Mouse (Mus musculus): ENCODE measurements around the gene Tead3. TPM values are rescaled to one million over a fixed set of nuclear protein-coding genes. Genes with fewer than 3 reads are reported as not detected.
"Not testable (repeated sequence)": the region's sequence is repeated elsewhere in the genome, so short reads cannot be mapped to it uniquely, and the experiment has no call there.

Gene Tead3
- total and polyA plus RNA-seq, 3 experiments: 12.7 to 21.2 (median 13.7) TPM

DNA sequence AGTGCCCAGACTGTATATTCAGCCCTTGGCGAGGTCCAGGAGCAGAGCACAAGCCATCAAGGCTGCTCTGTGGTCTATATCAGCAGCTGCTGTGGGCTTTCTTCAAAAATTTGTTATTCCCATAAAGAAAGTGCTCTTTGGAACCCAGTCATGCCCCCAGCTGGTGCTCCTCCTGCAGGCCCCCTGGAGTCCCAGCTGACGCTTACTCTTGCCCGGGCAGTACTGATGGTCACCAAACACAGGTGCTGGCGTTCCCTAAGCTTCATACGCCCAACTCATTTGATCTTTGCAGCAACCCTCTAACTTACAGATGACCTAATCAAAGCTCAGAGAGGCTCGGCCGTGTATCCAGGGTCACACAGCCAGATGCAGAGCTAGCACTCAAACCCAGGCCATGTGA lies 13.1 kb downstream of the Tead3 start:
- TF ChIP-seq EP300 (IDR thresholded peaks at IDR 0.05; ENCODE audit: insufficient read depth, low read depth, low read length): no peak
- TF ChIP-seq POLR2A (IDR thresholded peaks at IDR 0.05; ENCODE audit: insufficient read depth, low read depth, low read length): no peak
- TF ChIP-seq CTCF (IDR thresholded peaks at IDR 0.05): no peak
- Histone ChIP-seq H3K79me2 (replicated peaks; ENCODE audit: control insufficient read depth, insufficient read depth, low read length) (no peaks in the 10 kb centered on the region), H3K27ac (no peak overlapping the region), H3K4me3 (no peak overlapping the region), H3K27me3 (ENCODE audit: control insufficient read depth, insufficient read depth, low read length) (no peaks in the 10 kb centered on the region), H3K9ac (ENCODE audit: low read depth, low read length) (no peak overlapping the region), H3K4me1 (ENCODE audit: control insufficient read depth, insufficient read depth, low read length) (0 out of 2 replicates have a peak, but pooled peaks cover 3% of the 10 kb centered on the region), H3K36me3 (ENCODE audit: control insufficient read depth, insufficient read depth, low read length) (no peaks in the 10 kb centered on the region)
- intact Hi-C loops (cut with DNase I): no loop called here
- WGBS: 88% methylated on average over 7 of the region's 7 CpGs
- no peak for DNase-seq

GRCm38 (mm10) chr17:28335267-28335666 lies 15.3 kb downstream of the Tead3 start:
- 76% methylated on average over 10 of the region's 10 CpGs for WGBS
- H3K27ac ChIP-seq: no peak overlapping the region
- no peak overlapping the region for H3K9ac ChIP-seq (ENCODE audit: low read depth, low read length)
- no peaks in the 10 kb centered on the region for H3K27me3 ChIP-seq (ENCODE audit: control insufficient read depth, insufficient read depth, low read length)
- H3K79me2 ChIP-seq (replicated peaks; ENCODE audit: control insufficient read depth, insufficient read depth, low read length): no peaks in the 10 kb centered on the region
- no peaks in the 10 kb centered on the region for H3K36me3 ChIP-seq (ENCODE audit: control insufficient read depth, insufficient read depth, low read length)
- H3K4me1 ChIP-seq (ENCODE audit: control insufficient read depth, insufficient read depth, low read length): no peaks in the 10 kb centered on the region
- DNase-seq: no peak
- intact Hi-C loops (cut with DNase I): no loop called here
- TF ChIP-seq EP300 (IDR thresholded peaks at IDR 0.05; ENCODE audit: insufficient read depth, low read depth, low read length) (no peak), CTCF (IDR thresholded peaks at IDR 0.05) (no peak), POLR2A (IDR thresholded peaks at IDR 0.05; ENCODE audit: insufficient read depth, low read depth, low read length) (no peak)
- H3K4me3 ChIP-seq: no peak overlapping the region

DNA sequence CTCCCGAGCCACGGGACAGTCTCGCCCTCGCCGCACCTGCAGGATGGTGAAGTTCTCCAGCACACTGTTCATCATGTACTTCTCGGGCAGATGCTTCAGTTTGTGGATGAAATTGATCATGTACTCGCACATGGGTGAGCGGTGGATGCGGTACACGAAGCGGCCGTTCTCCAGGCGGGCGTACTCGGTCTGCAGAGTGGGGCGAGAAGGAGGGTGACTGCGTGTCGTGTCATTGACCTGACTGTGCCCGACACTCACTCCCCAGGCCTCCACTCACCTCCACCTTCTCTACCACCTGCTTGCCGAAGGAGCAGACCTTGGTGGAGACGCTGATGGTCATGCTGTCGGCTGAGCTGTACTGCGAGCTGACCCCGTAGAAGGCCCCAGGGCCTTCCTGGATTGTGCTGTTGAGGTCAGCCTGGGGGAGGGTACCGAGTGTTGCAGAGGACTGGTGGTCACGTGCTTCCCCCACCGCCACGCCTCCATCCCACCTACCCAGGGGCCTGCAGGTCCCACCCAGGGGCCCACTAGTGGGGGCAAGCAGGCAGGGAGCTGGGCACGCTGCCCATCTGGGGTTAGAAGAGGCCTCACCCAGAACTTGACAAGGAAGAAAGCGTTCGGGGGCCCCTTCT lies 17.6 kb downstream of the Tead3 start:
- no peak for TF ChIP-seq POLR2A (IDR thresholded peaks at IDR 0.05; ENCODE audit: insufficient read depth, low read depth, low read length)
- no peak for TF ChIP-seq EP300 (IDR thresholded peaks at IDR 0.05; ENCODE audit: insufficient read depth, low read depth, low read length)
- no peak for TF ChIP-seq CTCF (IDR thresholded peaks at IDR 0.05)
- WGBS: 67% methylated on average over 31 of the region's 31 CpGs
- H3K27ac ChIP-seq: no peak overlapping the region
- H3K4me1 ChIP-seq (ENCODE audit: control insufficient read depth, insufficient read depth, low read length): no peaks in the 10 kb centered on the region
- intact Hi-C loops (cut with DNase I): no loop called here
- no peaks in the 10 kb centered on the region for H3K79me2 ChIP-seq (replicated peaks; ENCODE audit: control insufficient read depth, insufficient read depth, low read length)
- H3K27me3 ChIP-seq (ENCODE audit: control insufficient read depth, insufficient read depth, low read length): no peaks in the 10 kb centered on the region
- no peak overlapping the region for H3K9ac ChIP-seq (ENCODE audit: low read depth, low read length)
- DNase-seq: no peak
- H3K4me3 ChIP-seq: no peak overlapping the region
- peaks cover 4% of the 10 kb centered on the region; the same call in 1 of the 2 replicates for H3K36me3 ChIP-seq (ENCODE audit: control insufficient read depth, insufficient read depth, low read length)

DNA sequence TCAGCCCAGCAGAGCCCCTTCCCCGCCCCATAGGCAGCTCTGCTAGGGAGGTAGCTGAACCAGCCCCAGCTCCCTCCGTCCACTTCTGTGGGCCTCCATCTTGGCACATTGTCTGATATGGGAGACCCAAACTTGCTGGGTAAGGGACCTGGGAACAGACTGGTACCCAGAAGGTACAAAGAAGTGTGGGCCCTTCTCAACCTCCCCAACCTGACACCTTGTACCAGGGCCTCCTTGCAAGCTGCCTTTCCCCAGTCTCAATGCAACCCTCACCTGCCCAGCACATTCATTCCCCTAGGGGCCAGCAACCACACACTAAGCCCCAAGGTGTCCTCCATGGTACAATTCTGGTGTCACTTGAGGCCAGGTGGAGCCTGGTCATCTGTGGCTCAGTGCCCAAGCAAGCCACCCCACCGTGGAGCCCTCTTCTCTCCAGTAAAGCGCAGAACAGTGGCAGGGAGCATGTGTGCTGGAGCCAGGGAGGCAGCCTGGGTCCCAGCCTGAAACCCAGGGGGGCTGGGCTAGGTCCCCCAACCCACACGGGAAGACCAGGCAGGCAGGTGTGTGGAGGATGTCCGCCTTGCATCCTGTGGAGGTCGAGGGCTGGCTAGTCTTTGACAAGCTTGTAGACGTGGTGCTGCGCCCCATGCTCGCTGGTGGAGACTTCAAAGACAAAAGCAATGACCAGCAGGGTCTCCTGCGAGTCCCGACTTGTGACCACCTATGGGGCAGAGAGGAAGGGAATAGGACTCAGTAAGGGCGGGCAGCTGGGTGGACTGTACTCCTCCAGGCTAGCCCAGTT lies 18.3 kb downstream of the Tead3 start:
- no peaks in the 10 kb centered on the region for H3K27me3 ChIP-seq (ENCODE audit: control insufficient read depth, insufficient read depth, low read length)
- peaks cover 2% of the 10 kb centered on the region for H3K4me1 ChIP-seq (ENCODE audit: control insufficient read depth, insufficient read depth, low read length)
- intact Hi-C loops (cut with DNase I): no loop called here
- no peak overlapping the region for H3K27ac ChIP-seq
- peaks cover 4% of the 10 kb centered on the region; the same call in 1 of the 2 replicates for H3K36me3 ChIP-seq (ENCODE audit: control insufficient read depth, insufficient read depth, low read length)
- DNase-seq: no peak
- 60% methylated on average over 13 of the region's 13 CpGs for WGBS
- H3K79me2 ChIP-seq (replicated peaks; ENCODE audit: control insufficient read depth, insufficient read depth, low read length): no peaks in the 10 kb centered on the region
- H3K9ac ChIP-seq (ENCODE audit: low read depth, low read length): no peak overlapping the region
- H3K4me3 ChIP-seq: no peak overlapping the region
- TF ChIP-seq CTCF (IDR thresholded peaks at IDR 0.05) (no peak), POLR2A (IDR thresholded peaks at IDR 0.05; ENCODE audit: insufficient read depth, low read depth, low read length) (no peak), EP300 (IDR thresholded peaks at IDR 0.05; ENCODE audit: insufficient read depth, low read depth, low read length) (no peak)

- 73% methylated on average over 7 of the region's 7 CpGs for WGBS
- H3K4me3 ChIP-seq: no peak overlapping the region
- H3K9ac ChIP-seq (ENCODE audit: low read depth, low read length): no peak overlapping the region
- H3K4me1 ChIP-seq (ENCODE audit: control insufficient read depth, insufficient read depth, low read length): peaks cover 2% of the 10 kb centered on the region
- intact Hi-C loops (cut with DNase I): no loop called here
- no peak for DNase-seq
- H3K27ac ChIP-seq: no peak overlapping the region
- H3K27me3 ChIP-seq (ENCODE audit: control insufficient read depth, insufficient read depth, low read length): no peaks in the 10 kb centered on the region
- no peaks in the 10 kb centered on the region for H3K79me2 ChIP-seq (replicated peaks; ENCODE audit: control insufficient read depth, insufficient read depth, low read length)
- peaks cover 4% of the 10 kb centered on the region; the same call in 1 of the 2 replicates for H3K36me3 ChIP-seq (ENCODE audit: control insufficient read depth, insufficient read depth, low read length)
- TF ChIP-seq CTCF (IDR thresholded peaks at IDR 0.05) (no peak), POLR2A (IDR thresholded peaks at IDR 0.05; ENCODE audit: insufficient read depth, low read depth, low read length) (peak; percentile 5; the same call in 1 of the 2 replicates)
These were observed 19.1 kb downstream of the Tead3 start for GRCm38 (mm10) chr17:28331241-28332112.

GRCm38 (mm10) chr17:28330590-28330989 lies 20.0 kb downstream of the Tead3 start:
- H3K27me3 ChIP-seq (ENCODE audit: control insufficient read depth, insufficient read depth, low read length); H3K79me2 ChIP-seq (replicated peaks; ENCODE audit: control insufficient read depth, insufficient read depth, low read length); H3K9ac ChIP-seq (ENCODE audit: low read depth, low read length); intact Hi-C loops (cut with DNase I); H3K4me3 ChIP-seq; H3K36me3 ChIP-seq (ENCODE audit: control insufficient read depth, insufficient read depth, low read length); DNase-seq; H3K27ac ChIP-seq; H3K4me1 ChIP-seq (ENCODE audit: control insufficient read depth, insufficient read depth, low read length): not testable (repeated sequence)
- 71% methylated on average over 8 of the region's 8 CpGs for WGBS
